Mouse (Mus musculus) frontal cortex, adult 2 months (tissue): ENCODE measurements around the gene Ror1. TPM values are rescaled to one million over a fixed set of nuclear protein-coding genes. Genes with fewer than 3 reads are reported as not detected.

Experiments used
- DNase-seq, 2 experiments: peaks; one replicate each; pipeline ENCODE4 v3.0.0; 2022; ENCODE audit warnings: low spot score in 1 of 2; ENCODE audit errors: extremely low spot score in 1 of 2
- polyA plus RNA-seq: library from polyadenylated mRNA; depleted of rRNA; stranded (reverse); fragments of >200 nt; gene quantifications from 2 replicates; pipeline ENCODE4 v1.2.3, GENCODE M21; 2012

The Ror1 gene
- polyA plus RNA-seq, 1 experiment = 0.98 TPM

GRCm38 (mm10) chr4:100291015-100291651 lies 195.5 kb downstream of the Ror1 start:
- DNase-seq = no peak

DNA sequence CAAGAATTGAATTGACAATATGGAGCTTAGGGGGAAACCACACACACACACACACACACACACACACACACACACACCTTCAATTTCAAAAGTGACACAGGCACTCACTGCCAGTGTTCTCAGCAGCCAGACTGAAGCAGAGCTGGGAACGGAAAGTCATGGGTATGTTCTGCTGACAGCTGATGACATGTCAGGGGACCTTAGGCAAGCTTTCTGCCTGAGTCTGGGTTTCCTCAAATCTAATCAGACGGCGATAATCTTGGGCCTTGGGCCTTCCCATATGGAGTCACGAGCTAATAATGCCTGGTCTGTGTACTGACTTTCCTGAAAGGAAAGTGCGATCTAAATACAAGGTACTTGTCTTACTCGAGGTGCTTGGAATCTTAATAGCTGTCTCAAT lies 202.1 kb downstream of the Ror1 start:
- DNase-seq = no peak

GRCm38 (mm10) chr4:100298566-100298965 lies 203.0 kb downstream of the Ror1 start:
- no peak for DNase-seq

DNA sequence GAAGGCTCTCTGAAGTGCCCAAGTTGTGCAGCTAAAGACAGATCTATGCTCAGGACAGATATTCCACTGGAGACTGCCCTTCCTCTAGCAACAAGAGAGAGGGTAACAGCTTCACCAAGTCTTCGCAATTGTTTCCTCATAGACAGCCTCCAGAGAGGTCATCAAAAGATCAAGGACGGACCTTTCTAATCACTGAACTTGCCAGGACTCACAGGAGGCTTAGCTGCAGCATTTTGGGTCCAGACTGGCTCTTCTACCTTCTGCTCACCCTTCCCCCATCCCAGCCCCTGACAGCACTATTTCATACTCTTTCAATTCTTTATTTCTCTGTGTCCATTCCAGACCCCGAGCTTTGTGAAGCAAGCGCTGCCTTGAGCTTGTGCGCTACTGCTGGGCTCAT lies 204.6 kb downstream of the Ror1 start:
- DNase-seq = no peak

DNA sequence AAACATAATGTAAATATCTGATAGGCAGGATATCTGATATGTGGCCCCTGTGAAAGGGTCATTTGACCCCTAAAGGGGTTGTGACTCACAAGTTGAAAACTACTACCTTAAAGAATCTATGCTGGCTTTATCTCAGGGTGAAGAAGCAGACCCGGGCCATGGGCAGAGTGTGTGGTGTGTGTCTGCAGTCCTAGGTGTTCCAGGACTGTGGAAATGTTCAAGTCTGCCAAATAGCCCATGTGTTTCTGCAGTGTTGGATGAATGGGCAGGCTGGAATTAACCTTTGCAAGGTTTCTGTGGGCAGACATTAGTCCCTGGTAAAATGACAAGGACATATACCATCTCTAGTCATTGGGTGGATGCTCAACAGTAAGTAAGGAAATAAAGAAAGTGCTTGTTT lies 205.8 kb downstream of the Ror1 start:
- DNase-seq = no peak

DNA sequence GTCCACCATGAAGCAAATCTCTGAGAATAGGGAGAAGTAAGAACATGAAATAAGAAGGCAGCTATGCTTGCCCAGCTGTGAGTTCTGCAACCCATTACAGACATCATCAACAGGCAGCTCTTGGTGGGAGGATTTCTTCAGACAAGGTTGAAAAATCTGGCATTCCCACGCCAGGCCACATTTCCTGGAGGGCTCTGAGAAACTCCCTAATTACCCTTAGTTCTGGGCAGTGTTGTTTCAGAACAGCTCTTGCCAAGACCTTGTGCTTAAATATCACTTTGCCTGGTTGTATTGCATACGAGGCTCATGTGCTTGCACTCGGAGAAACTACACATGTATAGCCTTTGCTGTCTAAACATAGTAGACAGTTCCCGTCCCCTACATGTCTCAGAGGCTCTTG lies 211.8 kb downstream of the Ror1 start:
- no peak for DNase-seq

GRCm38 (mm10) chr4:100311775-100312537 lies 216.4 kb downstream of the Ror1 start:
- peak in 1 of 2 experiments; percentile 6 for DNase-seq

GRCm38 (mm10) chr4:100315066-100315465 lies 219.5 kb downstream of the Ror1 start:
- no peak for DNase-seq

GRCm38 (mm10) chr4:100321758-100322157 lies 226.2 kb downstream of the Ror1 start:
- DNase-seq = no peak

DNA sequence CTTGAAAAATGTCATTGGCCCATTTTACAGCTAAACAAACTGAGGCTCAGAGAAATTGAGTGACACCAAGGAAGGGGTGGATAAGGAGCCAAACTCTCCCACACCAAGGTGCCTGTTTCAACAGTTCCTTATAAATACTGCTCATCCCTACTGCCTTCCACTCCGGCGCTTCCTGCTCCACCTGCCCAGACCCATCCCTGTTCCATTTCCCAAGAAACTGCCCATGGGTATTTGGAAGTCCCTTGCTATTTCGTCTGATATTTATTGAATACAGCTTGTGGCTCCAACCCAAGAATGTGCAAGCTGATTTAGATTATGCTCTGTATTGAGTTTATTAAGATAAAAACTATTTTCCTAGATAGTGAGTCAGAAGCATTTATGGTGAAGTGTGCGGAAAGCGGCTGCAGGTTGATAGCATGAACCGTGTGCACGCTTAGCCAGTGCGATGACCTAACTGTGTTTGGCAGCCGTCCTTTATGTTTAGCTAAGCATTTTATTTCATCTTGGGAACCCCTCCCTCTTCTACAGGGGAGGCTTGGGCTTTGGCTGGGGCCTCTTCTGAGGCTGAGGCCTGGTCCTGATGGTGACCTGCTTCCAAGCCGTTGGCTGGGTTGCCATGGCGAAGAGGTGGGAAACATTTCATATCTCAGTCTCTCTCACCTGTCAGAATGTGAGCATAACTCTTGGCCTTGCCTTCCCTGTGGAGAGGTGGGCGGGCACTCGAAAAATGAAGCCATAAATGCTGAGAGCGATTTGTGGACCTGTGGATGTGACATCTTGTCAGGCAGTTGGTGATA lies 229.3 kb downstream of the Ror1 start:
- no peak for DNase-seq

DNA sequence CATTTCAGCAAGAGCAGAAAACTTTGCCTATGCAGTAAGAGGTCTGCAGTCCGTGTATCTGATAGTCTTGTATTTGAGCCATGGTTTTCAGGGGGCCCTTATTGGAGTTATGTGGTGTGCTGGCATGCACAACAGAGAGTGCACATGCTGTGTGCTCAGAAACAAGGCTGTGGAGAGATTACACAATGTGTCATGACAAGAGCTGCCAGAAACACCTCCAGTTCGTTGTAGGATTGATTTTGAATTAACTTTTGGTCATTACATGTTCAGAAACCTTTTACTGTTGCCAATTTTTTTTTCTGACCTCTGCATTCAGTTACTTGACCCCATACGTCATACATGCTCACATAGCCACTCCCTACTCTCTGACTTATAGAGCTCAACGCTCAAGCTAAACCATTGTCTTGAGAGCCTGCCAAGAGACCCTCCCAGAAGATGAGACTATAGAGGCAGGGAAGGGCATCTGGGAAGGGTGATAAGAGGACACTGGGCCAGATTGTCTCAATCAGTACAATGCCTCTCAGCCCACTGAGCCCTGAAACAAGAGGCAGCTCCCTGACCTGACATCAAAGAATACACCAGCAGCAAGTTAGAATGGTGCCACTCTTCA lies 232.9 kb downstream of the Ror1 start:
- no peak for DNase-seq

DNA sequence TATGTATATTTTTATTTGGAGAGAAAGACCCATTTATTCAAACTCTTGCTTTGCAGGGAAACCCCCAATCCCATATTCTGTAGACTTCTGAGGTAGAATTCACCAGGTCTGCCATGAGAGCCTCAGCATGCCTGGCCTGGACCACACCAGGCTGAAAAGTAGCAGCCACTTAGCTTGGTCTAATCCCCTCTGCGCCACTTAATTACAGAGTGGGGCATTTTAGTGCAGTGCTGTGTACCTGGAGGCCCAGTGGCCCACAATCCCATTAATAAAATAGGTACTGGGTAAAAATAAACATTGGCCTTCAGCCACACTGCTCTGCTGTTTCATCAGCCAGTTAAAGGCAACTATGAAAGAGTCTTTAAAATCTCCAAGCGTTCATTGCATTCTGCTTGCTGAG lies 239.6 kb downstream of the Ror1 start:
- DNase-seq = no peak

DNA sequence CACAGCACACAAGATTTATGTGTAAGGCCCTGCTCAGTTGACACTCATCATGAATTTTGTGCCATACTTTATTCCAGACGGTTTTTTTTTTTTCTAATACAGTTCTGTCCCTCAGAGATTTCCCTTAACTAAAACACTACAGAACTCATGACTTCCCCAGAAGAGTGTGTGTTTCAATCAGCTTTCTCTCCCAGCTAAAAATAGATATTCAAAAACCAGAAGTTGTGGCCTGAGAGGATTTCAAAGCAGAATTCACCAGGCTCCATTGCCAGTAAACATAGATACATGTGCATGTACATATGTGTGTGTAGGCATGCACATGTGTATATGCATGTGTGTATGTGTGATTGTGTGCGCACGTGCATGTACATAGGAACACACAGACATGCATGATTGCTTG lies 252.2 kb downstream of the Ror1 start:
- DNase-seq = no peak

DNA sequence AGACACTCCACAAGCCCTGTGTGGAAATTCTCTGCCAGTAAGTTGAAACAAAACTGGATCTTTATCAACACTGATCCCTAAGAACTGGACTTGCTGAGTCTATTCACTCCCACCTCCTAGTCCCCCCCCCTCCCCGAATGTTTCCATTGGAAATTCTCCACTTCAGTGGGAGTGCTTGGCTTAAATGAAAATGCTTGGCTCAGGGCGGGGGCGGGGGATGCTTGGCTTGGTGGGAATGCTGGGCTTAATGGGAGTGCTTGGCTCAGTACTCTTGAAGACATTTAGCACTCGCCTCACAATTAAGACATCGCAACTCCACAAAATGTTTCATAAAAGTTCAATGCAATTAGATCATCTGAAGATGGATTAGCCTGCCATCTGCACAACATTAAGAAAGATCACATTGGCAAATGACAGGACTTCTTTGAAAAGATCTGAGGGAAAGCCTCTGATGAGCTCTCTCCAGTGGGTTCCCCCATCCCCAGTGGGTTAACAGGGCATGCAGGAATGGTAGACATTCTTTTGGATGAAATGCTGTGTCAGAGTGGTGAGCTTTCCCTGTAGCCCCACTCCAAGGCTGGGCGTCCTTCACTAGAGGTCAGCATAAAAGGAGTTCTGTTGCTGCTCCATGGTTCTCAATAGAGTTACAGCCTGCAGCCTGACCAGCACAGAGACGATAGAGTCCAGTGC lies 254.7 kb downstream of the Ror1 start:
- DNase-seq = no peak

GRCm38 (mm10) chr4:100351797-100352290 lies 256.3 kb downstream of the Ror1 start:
- no peak for DNase-seq

DNA sequence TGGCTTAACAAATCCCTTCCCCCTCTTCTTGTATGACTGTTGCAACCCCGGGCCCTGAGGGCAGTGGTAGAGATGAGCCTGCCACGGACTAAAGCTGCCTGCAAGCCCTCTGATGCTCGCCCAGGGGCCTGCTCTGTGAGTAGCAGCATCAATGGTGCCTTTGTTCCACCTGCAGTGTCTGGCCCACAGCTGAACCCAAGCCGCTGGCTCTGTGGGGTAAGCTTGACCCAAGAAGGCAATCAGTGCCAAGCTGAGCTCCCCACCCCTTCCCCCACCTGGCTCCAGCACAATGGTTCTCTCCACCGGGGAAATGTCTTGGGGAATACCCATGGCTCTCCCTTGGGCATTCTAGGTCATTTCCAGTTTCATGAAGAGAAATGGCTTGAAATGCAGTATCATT lies 260.0 kb downstream of the Ror1 start:
- DNase-seq = no peak

GRCm38 (mm10) chr4:100357881-100358589 lies 262.4 kb downstream of the Ror1 start:
- DNase-seq = peak in 1 of 2 experiments; percentile 13

GRCm38 (mm10) chr4:100363666-100364065 lies 268.1 kb downstream of the Ror1 start:
- DNase-seq = no peak

- no peak for DNase-seq
These were observed 273.1 kb downstream of the Ror1 start for GRCm38 (mm10) chr4:100368691-100369090.
